Mouse (Mus musculus): ENCODE results near the gene Cbx1. TPM values are rescaled to one million over a fixed set of nuclear protein-coding genes. Genes with fewer than 3 reads are reported as not detected.

Cbx1 gene
- polyA plus RNA-seq, 1 experiment from 2014 or later, result 38.7 TPM

- Histone ChIP-seq H3K27ac (replicated peaks) (no peak overlapping the region), H3K36me3 (ENCODE audit: control insufficient read depth, insufficient read depth, low read length) (peaks cover 14% of the 10 kb centered on the region; the same call in 1 of the 2 replicates), H3K4me2 (replicated peaks; ENCODE audit: low read depth) (no peak overlapping the region), H3K9ac (ENCODE audit: low read length) (no peak overlapping the region), H3K4me3 (ENCODE audit: low read depth, low read length) (no peak overlapping the region), H3K27me3 (ENCODE audit: control insufficient read depth, insufficient read depth, low read length) (no peaks in the 10 kb centered on the region), H3K4me1 (replicated peaks; ENCODE audit: control insufficient read depth, insufficient read depth) (no peaks in the 10 kb centered on the region), H3K9me3 (ENCODE audit: control insufficient read depth, low read length) (no peaks in the 10 kb centered on the region)
- DNase-seq (ENCODE audit: low spot score) (no peak), ATAC-seq (ENCODE audit: low FRiP score, low TSS enrichment) (no peak)
- WGBS, result 93% methylated on average over 9 of the region's 9 CpGs
- TF ChIP-seq EP300 (optimal IDR thresholded peaks at IDR 0.05) (no peak), CTCF (IDR thresholded peaks at IDR 0.05; ENCODE audit: low read depth) (no peak)
Measured at GRCm38 (mm10) chr11:96771274-96771975, 17.5 kb upstream of the Cbx1 start.

GRCm38 (mm10) chr11:96772413-96772812 lies 16.5 kb upstream of the Cbx1 start:
- Histone ChIP-seq H3K4me2 (replicated peaks; ENCODE audit: low read depth) (no peak overlapping the region), H3K27ac (replicated peaks) (no peak overlapping the region), H3K4me3 (ENCODE audit: low read depth, low read length) (no peak overlapping the region), H3K9ac (ENCODE audit: low read length) (no peak overlapping the region), H3K27me3 (ENCODE audit: control insufficient read depth, insufficient read depth, low read length) (no peaks in the 10 kb centered on the region), H3K9me3 (ENCODE audit: control insufficient read depth, low read length) (no peaks in the 10 kb centered on the region), H3K4me1 (replicated peaks; ENCODE audit: control insufficient read depth, insufficient read depth) (no peaks in the 10 kb centered on the region), H3K36me3 (ENCODE audit: control insufficient read depth, insufficient read depth, low read length) (peaks cover 14% of the 10 kb centered on the region; the same call in 1 of the 2 replicates)
- TF ChIP-seq EP300 (optimal IDR thresholded peaks at IDR 0.05) (no peak), CTCF (IDR thresholded peaks at IDR 0.05; ENCODE audit: low read depth) (no peak)
- ATAC-seq (ENCODE audit: low FRiP score, low TSS enrichment) (no peak), DNase-seq (ENCODE audit: low spot score) (no peak)
- 85% methylated on average over 9 of the region's 9 CpGs for WGBS

- DNase-seq (ENCODE audit: low spot score) (no peak), ATAC-seq (ENCODE audit: low FRiP score, low TSS enrichment) (no peak)
- Histone ChIP-seq H3K4me2 (replicated peaks; ENCODE audit: low read depth) (no peak overlapping the region), H3K36me3 (ENCODE audit: control insufficient read depth, insufficient read depth, low read length) (peaks cover 14% of the 10 kb centered on the region; the same call in 1 of the 2 replicates), H3K9ac (ENCODE audit: low read length) (no peak overlapping the region), H3K9me3 (ENCODE audit: control insufficient read depth, low read length) (no peaks in the 10 kb centered on the region), H3K4me1 (replicated peaks; ENCODE audit: control insufficient read depth, insufficient read depth) (no peaks in the 10 kb centered on the region), H3K4me3 (ENCODE audit: low read depth, low read length) (no peak overlapping the region), H3K27ac (replicated peaks) (no peak overlapping the region), H3K27me3 (ENCODE audit: control insufficient read depth, insufficient read depth, low read length) (no peaks in the 10 kb centered on the region)
- TF ChIP-seq CTCF (IDR thresholded peaks at IDR 0.05; ENCODE audit: low read depth) (peak; percentile 50), EP300 (optimal IDR thresholded peaks at IDR 0.05) (no peak)
- WGBS, result 83% methylated on average over 3 of the region's 3 CpGs
Measured at GRCm38 (mm10) chr11:96774536-96774935, 14.4 kb upstream of the Cbx1 start.

- no peak overlapping the region for H3K4me2 ChIP-seq (replicated peaks; ENCODE audit: low read depth)
- no peak overlapping the region for H3K9ac ChIP-seq (ENCODE audit: low read length)
- no peaks in the 10 kb centered on the region for H3K4me1 ChIP-seq (replicated peaks; ENCODE audit: control insufficient read depth, insufficient read depth)
- H3K9me3 ChIP-seq (ENCODE audit: control insufficient read depth, low read length), result no peaks in the 10 kb centered on the region
- H3K27me3 ChIP-seq (ENCODE audit: control insufficient read depth, insufficient read depth, low read length), result no peaks in the 10 kb centered on the region
- 88% methylated on average over 8 of the region's 8 CpGs for WGBS
- H3K4me3 ChIP-seq (ENCODE audit: low read depth, low read length), result no peak overlapping the region
- DNase-seq (ENCODE audit: low spot score), result no peak
- H3K36me3 ChIP-seq (ENCODE audit: control insufficient read depth, insufficient read depth, low read length), result peaks cover 14% of the 10 kb centered on the region; the same call in 1 of the 2 replicates
- TF ChIP-seq CTCF (IDR thresholded peaks at IDR 0.05; ENCODE audit: low read depth) (no peak), EP300 (optimal IDR thresholded peaks at IDR 0.05) (no peak)
- ATAC-seq (ENCODE audit: low FRiP score, low TSS enrichment), result no peak
- no peak overlapping the region for H3K27ac ChIP-seq (replicated peaks)
Measured at GRCm38 (mm10) chr11:96775063-96775462, 13.9 kb upstream of the Cbx1 start.

GRCm38 (mm10) chr11:96775665-96776064 lies 13.3 kb upstream of the Cbx1 start:
- TF ChIP-seq EP300 (optimal IDR thresholded peaks at IDR 0.05) (no peak), CTCF (IDR thresholded peaks at IDR 0.05; ENCODE audit: low read depth) (no peak)
- no peaks in the 10 kb centered on the region for H3K27me3 ChIP-seq (ENCODE audit: control insufficient read depth, insufficient read depth, low read length)
- peaks cover 13% of the 10 kb centered on the region; the same call in 1 of the 2 replicates for H3K36me3 ChIP-seq (ENCODE audit: control insufficient read depth, insufficient read depth, low read length)
- no peak overlapping the region for H3K27ac ChIP-seq (replicated peaks)
- no peak for DNase-seq (ENCODE audit: low spot score)
- no peak overlapping the region for H3K9ac ChIP-seq (ENCODE audit: low read length)
- no peak overlapping the region for H3K4me3 ChIP-seq (ENCODE audit: low read depth, low read length)
- H3K9me3 ChIP-seq (ENCODE audit: control insufficient read depth, low read length), result no peaks in the 10 kb centered on the region
- no peaks in the 10 kb centered on the region for H3K4me1 ChIP-seq (replicated peaks; ENCODE audit: control insufficient read depth, insufficient read depth)
- ATAC-seq (ENCODE audit: low FRiP score, low TSS enrichment), result no peak
- no peak overlapping the region for H3K4me2 ChIP-seq (replicated peaks; ENCODE audit: low read depth)
- WGBS, result 76% methylated on average over 7 of the region's 7 CpGs

GRCm38 (mm10) chr11:96776068-96776467 lies 12.9 kb upstream of the Cbx1 start:
- ATAC-seq (ENCODE audit: low FRiP score, low TSS enrichment) (no peak), DNase-seq (ENCODE audit: low spot score) (no peak)
- peak overlapping the region; percentile 88 for H3K4me2 ChIP-seq (replicated peaks; ENCODE audit: low read depth)
- H3K9ac ChIP-seq (ENCODE audit: low read length), result no peak overlapping the region
- no peaks in the 10 kb centered on the region for H3K27me3 ChIP-seq (ENCODE audit: control insufficient read depth, insufficient read depth, low read length)
- no peaks in the 10 kb centered on the region for H3K9me3 ChIP-seq (ENCODE audit: control insufficient read depth, low read length)
- TF ChIP-seq CTCF (IDR thresholded peaks at IDR 0.05; ENCODE audit: low read depth), result peak; percentile 55
- TF ChIP-seq EP300 (optimal IDR thresholded peaks at IDR 0.05), result no peak
- no peak overlapping the region for H3K27ac ChIP-seq (replicated peaks)
- peaks cover 10% of the 10 kb centered on the region; the same call in 1 of the 2 replicates for H3K36me3 ChIP-seq (ENCODE audit: control insufficient read depth, insufficient read depth, low read length)
- H3K4me1 ChIP-seq (replicated peaks; ENCODE audit: control insufficient read depth, insufficient read depth), result no peaks in the 10 kb centered on the region
- no peak overlapping the region for H3K4me3 ChIP-seq (ENCODE audit: low read depth, low read length)
- 46% methylated on average over 3 of the region's 3 CpGs for WGBS

Measured in stomach, postnatal 0 days (tissue).